Mouse (Mus musculus) forebrain, postnatal 0 days (tissue): ENCODE measurements around the gene 9030025P20Rik. TPM values are rescaled to one million over a fixed set of nuclear protein-coding genes. Genes with fewer than 3 reads are reported as not detected.
"Not testable (repeated sequence)": the region's sequence is repeated elsewhere in the genome, so short reads cannot be mapped to it uniquely, and the experiment has no call there.

ENCODE experiments used
- ATAC-seq: fragments of 200-750 bp; cut with Nextera tagmentation; 2 replicates; pipeline ENCODE4 v1.8.0; 2017; ENCODE audit warnings: mild to moderate bottlenecking, moderate library complexity
- DNase-seq: peaks from one replicate; pipeline ENCODE4 v3.0.0-alpha.2; 2015
- H3K27ac ChIP-seq: fragments of 300-500 bp; sonication (generic); 2 replicates; pipeline ENCODE4 v1.5.1; 2014; ENCODE audit warnings: low read depth, mild to moderate bottlenecking, antibody characterized with exemption, low read length, moderate library complexity, mixed read lengths
- H3K27me3 ChIP-seq: fragments of 300-500 bp; sonication (generic); 2 replicates; pipeline ENCODE4 v1.6.1; 2014; ENCODE audit warnings: mild to moderate bottlenecking, low read length, mixed read lengths; ENCODE audit not compliant: insufficient read depth
- H3K36me3 ChIP-seq: fragments of 300-500 bp; sonication (generic); 2 replicates; pipeline ENCODE4 v1.6.1; 2014; ENCODE audit warnings: mild to moderate bottlenecking, moderate library complexity; ENCODE audit not compliant: insufficient read depth
- H3K4me1 ChIP-seq: fragments of 300-500 bp; sonication (generic); 2 replicates; pipeline ENCODE4 v1.6.1; 2014; ENCODE audit warnings: antibody characterized with exemption; ENCODE audit not compliant: insufficient read depth
- H3K4me2 ChIP-seq: fragments of 300-500 bp; sonication (generic); 2 replicates; pipeline ENCODE4 v1.6.1; 2014; ENCODE audit warnings: low read depth, mild to moderate bottlenecking, moderate library complexity
- H3K4me3 ChIP-seq: fragments of 300-500 bp; sonication (generic); 2 replicates; pipeline ENCODE4 v1.5.1; 2014; ENCODE audit warnings: low read depth, low read length, mixed read lengths
- H3K9ac ChIP-seq: fragments of 300-500 bp; sonication (generic); 2 replicates; pipeline ENCODE4 v1.6.1; 2014; ENCODE audit warnings: mild to moderate bottlenecking
- H3K9me3 ChIP-seq: fragments of 300-500 bp; sonication (generic); 2 replicates; pipeline ENCODE4 v1.6.1; 2016; ENCODE audit warnings: low read length
- CTCF ChIP-seq: sonication (generic); IDR thresholded peaks from 2 replicates; pipeline ENCODE4 v1.5.1; 2016; ENCODE audit warnings: antibody characterized with exemption, control low read depth, low read depth
- WGBS: fragments of 180-500 bp; shearing (Covaris S2); extraction: QIAGEN DNeasy Blood & Tissue Kit; methylation state at CpG from one replicate; pipeline ENCODE4 v1.1.7; 2014; 5-methylcytosine and 5-hydroxymethylcytosine counted together
- polyA plus RNA-seq: library from polyadenylated mRNA; unstranded; fragments of >200 nt; fragmentation: Nextera tagmentation; extraction: Ambion mirVana; gene quantifications from 2 replicates; pipeline ENCODE4 v1.2.1, GENCODE M21; 2015
- total RNA-seq: library from RNA; depleted of rRNA; stranded (reverse); fragments of >200 nt; gene quantifications from 2 replicates; pipeline ENCODE4 v1.2.3, GENCODE M21; 2014

The 9030025P20Rik gene
- total and polyA plus RNA-seq, 2 experiments from 2014 or later: 7.6 to 8.9 TPM

DNA sequence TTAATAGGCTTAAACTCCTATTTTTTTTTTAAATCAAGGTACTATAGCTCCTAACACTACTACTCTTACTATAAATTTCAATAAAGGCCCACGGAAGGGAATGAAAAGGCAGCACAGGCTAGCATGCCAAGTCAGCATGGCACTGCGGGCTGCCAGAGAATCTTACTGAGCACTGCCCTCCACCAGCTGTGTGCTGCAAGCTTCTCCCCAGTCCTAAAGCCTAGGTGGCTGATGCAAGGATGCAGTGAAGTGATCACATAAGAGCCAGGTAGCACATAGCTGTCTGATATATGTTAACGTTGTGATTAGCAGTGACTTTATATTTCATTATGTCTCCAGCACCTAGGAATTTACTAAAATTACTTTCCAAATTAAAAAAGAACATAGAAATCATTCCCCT lies 18.3 kb upstream of the 9030025P20Rik start:
- 10% methylated on average over 3 of the region's 3 CpGs for WGBS
- DNase-seq: no peak
- Histone ChIP-seq H3K4me2 (peak overlapping the region; percentile 47), H3K27ac (no peak overlapping the region), H3K4me1 (peaks cover 6% of the 10 kb centered on the region), H3K4me3 (0 out of 2 replicates have a peak overlapping the region, but pooled peaks have one; percentile 20), H3K9ac (no peak overlapping the region), H3K27me3 (no peaks in the 10 kb centered on the region), H3K36me3 (no peaks in the 10 kb centered on the region; the same call in 1 of the 2 replicates), H3K9me3 (no peaks in the 10 kb centered on the region)
- ATAC-seq: no peak
- no peak for TF ChIP-seq CTCF

GRCm38 (mm10) chr17:14960520-14960919 lies 17.7 kb upstream of the 9030025P20Rik start:
- H3K4me2 ChIP-seq: peak overlapping the region; percentile 98
- ATAC-seq: peak; percentile 9; the same call in 1 of the 2 replicates
- no peaks in the 10 kb centered on the region for H3K27me3 ChIP-seq

DNA sequence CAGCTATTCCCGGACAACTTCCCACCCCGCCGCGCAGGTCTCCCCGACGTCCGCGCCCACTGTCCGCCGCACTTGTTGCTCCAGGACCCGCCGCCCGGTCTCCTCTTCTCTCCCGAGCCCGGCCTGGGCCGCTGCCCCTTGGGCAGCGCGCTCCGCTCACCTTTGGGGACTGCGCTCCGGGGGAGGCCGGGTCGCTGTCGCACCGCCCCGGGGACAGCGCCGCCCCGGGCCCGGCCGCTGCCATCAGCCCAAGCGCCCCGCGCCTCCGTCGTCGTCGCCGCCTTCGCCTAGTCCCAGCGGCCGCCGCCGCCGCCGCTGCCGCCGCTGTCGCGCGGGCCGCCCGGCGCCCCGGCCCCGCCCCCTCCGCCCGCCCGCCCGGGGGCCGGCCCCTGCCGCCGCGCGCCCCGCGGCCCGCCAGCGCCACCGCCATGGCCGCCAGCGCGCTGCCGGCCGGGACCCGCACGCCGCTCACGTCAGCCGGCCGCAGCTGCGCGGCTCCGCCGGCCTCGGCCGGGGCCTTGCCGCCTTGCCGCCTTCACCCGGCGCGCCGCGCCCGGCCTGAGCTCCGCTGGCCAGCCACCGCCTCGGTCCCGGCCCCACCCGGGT lies 17.2 kb upstream of the 9030025P20Rik start, which contains the start of gene Phf10:
Gene Phf10 (minus strand): TSS at position 323 of the 606 bp plus-strand sequence.
- H3K4me1 ChIP-seq, H3K36me3 ChIP-seq, H3K27ac ChIP-seq, H3K27me3 ChIP-seq, H3K9me3 ChIP-seq: not testable (repeated sequence)
- peak within 1 kb of the TSS; percentile 98 for H3K4me2 ChIP-seq
- DNase-seq (peak; percentile 4), ATAC-seq (peak; percentile 82)
- peak within 1 kb of the TSS; percentile 63 for H3K9ac ChIP-seq
- WGBS: 2% methylated on average over 42 of the region's 100 CpGs
- H3K4me3 ChIP-seq: peak within 1 kb of the TSS; percentile 54

More at GRCm38 (mm10) chr17:14960520-14960919, 17.7 kb upstream of the 9030025P20Rik start:
- Histone ChIP-seq H3K27ac (no peak overlapping the region), H3K36me3 (no peaks in the 10 kb centered on the region; the same call in 1 of the 2 replicates), H3K9ac (peak overlapping the region; percentile 63; the same call in 1 of the 2 replicates), H3K4me1 (peaks cover 6% of the 10 kb centered on the region), H3K9me3 (no peaks in the 10 kb centered on the region), H3K4me3 (peak overlapping the region; percentile 54)
- WGBS: under 1% methylated on average over 19 of the region's 23 CpGs
- no peak for DNase-seq
- TF ChIP-seq CTCF: no peak

- H3K9me3 ChIP-seq, H3K27me3 ChIP-seq, H3K4me2 ChIP-seq, H3K36me3 ChIP-seq, H3K4me1 ChIP-seq, H3K4me3 ChIP-seq, H3K9ac ChIP-seq, DNase-seq, H3K27ac ChIP-seq: not testable (repeated sequence)
- WGBS: no CpG with 5 or more reads among the region's 44 CpGs
- ATAC-seq: peak; percentile 94
Observed at GRCm38 (mm10) chr17:14961557-14962154, 16.6 kb upstream of the 9030025P20Rik start.

DNA sequence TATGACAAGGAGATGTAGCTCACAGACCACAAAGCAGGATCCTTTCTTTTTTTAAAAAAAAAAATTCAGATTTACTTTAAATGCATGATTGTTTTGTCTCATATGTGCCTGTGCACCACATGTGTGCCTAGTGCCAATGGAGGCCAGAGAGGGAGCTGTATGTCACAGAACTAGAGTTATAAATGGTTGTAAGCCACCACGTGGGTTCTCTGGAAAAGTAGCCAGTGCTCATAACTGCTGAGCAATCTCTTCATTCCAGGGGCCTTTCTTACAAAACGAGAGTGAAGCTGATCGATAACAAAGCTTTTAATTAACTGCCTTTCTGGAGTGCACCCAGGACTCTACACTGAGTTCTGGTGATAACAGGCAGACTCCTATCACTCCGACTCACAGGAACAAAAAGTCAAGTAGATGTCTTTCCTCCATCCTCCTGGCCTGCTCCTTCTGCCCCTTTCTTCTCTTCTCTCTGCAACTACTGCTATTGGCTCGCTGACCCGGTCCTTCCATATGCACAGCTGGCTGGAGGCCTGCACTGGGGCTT lies 9.8 kb upstream of the 9030025P20Rik start:
- not testable (repeated sequence) for H3K4me2 ChIP-seq, H3K36me3 ChIP-seq, H3K4me3 ChIP-seq, H3K9ac ChIP-seq, H3K4me1 ChIP-seq, DNase-seq, H3K27me3 ChIP-seq, ATAC-seq, H3K9me3 ChIP-seq, H3K27ac ChIP-seq
- WGBS: no CpG with 5 or more reads among the region's 6 CpGs

DNA sequence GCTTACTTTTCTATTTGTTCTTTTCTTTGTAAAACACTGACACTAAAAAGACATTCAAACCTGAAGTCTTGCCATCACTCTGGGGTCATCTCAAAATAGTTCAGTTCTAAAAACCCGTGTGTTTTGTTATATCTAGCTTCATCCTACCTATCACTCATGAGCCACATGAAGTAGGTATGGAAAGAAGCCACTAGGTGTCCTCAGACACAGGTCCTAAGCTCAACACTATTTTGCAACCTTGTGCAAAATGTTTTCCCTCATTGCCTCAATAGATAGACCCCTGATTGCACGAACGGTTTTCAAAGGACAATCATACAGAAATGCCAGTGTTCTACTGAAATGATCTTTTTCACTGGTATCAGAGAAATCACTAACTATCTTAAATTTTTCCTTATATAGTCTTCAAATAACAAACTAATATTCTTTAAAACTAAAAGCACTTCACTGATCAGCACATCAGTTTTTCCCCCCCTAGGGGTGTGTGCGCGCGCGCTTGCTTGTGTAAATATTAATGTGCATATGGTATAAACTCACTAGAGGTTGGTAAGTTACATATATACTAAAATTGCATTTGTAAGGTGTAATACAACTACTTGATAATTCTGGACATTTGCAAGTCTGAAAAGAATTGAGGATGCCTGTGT lies 428 bp upstream of the 9030025P20Rik start:
- not testable (repeated sequence) for H3K27ac ChIP-seq, H3K4me1 ChIP-seq, ATAC-seq, H3K4me2 ChIP-seq, H3K36me3 ChIP-seq, H3K27me3 ChIP-seq, H3K9me3 ChIP-seq, DNase-seq, H3K4me3 ChIP-seq, H3K9ac ChIP-seq
- WGBS: 3% methylated on average over 4 of the region's 7 CpGs

DNA sequence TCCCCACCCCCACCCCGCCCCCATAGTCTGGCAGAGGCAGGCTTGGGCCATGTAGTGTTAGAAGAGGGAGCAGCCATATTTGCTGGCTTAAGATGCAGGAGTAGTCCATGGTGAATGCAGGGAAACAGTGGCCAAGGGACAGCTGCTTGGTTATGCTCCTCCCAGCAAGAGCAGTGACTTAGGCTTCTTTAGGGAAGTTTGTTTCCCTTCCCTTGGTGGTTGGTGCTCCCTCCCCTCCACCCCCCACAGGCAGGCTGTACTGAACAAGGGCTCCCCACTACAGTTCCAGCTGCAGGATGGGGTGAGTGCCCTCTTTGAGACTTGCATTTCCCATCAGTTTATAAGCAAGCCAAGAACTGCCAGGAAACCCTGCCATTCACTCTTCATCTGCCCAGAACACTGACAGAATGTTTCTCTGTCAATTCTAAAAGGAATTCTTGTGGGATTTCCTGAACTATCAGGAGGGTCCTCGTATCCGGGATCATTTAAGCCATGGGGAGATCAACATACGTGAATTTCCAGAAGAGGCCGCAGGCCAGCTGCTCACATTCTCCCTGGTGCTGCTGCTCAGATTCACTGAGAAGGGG lies 11.9 kb downstream of the 9030025P20Rik start:
- H3K27ac ChIP-seq, H3K9me3 ChIP-seq, DNase-seq, H3K36me3 ChIP-seq, H3K4me1 ChIP-seq, H3K27me3 ChIP-seq, H3K9ac ChIP-seq, H3K4me2 ChIP-seq, ATAC-seq, H3K4me3 ChIP-seq: not testable (repeated sequence)
- WGBS: 76% methylated on average over 4 of the region's 5 CpGs

DNA sequence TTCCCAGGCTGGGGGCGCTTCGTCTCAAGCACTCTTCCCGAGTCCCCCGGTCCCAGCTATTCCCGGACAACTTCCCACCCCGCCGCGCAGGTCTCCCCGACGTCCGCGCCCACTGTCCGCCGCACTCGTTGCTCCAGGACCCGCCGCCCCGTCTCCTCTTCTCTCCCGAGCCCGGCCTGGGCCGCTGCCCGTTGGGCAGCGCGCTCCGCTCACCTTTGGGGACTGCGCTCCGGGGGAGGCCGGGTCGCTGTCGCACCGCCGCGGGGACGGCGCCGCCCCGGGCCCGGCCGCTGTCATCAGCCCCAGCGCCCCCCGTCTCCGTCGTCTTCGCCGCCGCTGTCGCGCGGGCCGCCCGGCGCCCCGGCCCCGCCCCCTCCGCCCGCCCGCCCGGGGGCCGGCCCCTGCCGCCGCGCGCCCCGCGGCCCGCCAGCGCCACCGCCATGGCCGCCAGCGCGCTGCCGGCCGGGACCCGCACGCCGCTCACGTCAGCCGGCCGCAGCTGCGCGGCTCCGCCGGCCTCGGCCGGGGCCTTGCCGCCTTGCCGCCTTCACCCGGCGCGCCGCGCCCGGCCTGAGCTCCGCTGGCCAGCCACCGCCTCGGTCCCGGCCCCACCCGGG lies 14.4 kb downstream of the 9030025P20Rik start:
- H3K4me2 ChIP-seq, H3K36me3 ChIP-seq, H3K27me3 ChIP-seq, DNase-seq, H3K9me3 ChIP-seq, H3K27ac ChIP-seq, H3K9ac ChIP-seq, H3K4me1 ChIP-seq, H3K4me3 ChIP-seq: not testable (repeated sequence)
- WGBS: no CpG with 5 or more reads among the region's 98 CpGs
- peak; percentile 81 for ATAC-seq

DNA sequence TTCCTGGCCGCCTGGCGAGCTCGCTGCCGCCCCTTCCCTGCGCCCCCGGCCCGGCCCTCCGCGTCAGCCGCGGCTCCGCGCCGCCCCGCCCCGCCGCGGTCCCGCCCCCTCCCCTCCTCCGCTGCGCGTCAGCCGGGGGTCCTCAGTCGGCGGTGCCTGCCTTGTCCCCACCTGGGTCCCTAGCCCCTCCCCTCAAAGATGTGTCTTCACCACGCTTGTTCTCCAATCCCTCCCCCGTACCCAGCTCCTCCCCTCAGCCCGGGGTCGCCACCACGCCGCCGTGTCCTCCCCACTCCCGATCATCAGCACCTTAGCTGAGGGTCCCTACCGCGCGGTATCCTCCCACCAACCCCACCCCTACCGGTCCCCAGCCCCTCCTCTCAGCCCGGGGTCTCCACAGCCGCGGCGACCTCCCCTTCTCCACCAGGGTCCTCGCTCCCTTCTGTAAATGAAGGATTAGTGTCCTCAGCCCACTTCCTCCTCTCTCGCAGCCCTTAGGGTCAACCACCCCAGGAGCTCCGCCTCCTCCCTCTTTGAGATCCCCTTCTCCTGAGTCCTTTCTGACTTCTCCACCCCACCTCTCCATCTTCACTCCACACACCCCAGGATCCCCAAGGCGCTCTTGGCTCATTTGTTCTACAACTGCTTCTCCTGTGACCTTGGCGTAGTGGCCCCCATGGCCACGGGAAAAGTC lies 15.0 kb downstream of the 9030025P20Rik start:
- DNase-seq, H3K27me3 ChIP-seq, H3K9me3 ChIP-seq, H3K4me3 ChIP-seq, H3K4me1 ChIP-seq, H3K36me3 ChIP-seq, H3K4me2 ChIP-seq, H3K9ac ChIP-seq, H3K27ac ChIP-seq: not testable (repeated sequence)
- peak; percentile 92 for ATAC-seq
- WGBS: no CpG with 5 or more reads among the region's 47 CpGs
